Mouse (Mus musculus) gastrocnemius, postnatal 4 days (tissue): ENCODE measurements at regions not wholly inside any gene's neighbourhood (a gene's known extent, or its start where the extent isn't known, plus 50 kb on each side); places are given as distances from the start of the nearest gene placed in this dataset.
"Not testable (repeated sequence)": the region's sequence is repeated elsewhere in the genome, so short reads cannot be mapped to it uniquely, and the experiment has no call there.

Experiments used
- DNase-seq, 2 experiments: peaks; one replicate each; pipeline ENCODE4 v3.0.0; 2021 to 2022; ENCODE audit warnings: low spot score in 2 of 2, mixed read lengths in 2 of 2

- no peak for DNase-seq
Measured at GRCm38 (mm10) chr17:26335551-26335950, 79.1 kb upstream of the Neurl1b start.

- DNase-seq = no peak
Measured at GRCm38 (mm10) chr17:26336011-26336410, 78.6 kb upstream of the Neurl1b start.

GRCm38 (mm10) chr17:26337106-26337505, 77.5 kb upstream of the Neurl1b start:
- DNase-seq = no peak

GRCm38 (mm10) chr17:26345436-26345835, 69.2 kb upstream of the Neurl1b start:
- not testable (repeated sequence) for DNase-seq

- DNase-seq = no peak
Measured at GRCm38 (mm10) chr17:26348116-26348515, 66.5 kb upstream of the Neurl1b start.

DNA sequence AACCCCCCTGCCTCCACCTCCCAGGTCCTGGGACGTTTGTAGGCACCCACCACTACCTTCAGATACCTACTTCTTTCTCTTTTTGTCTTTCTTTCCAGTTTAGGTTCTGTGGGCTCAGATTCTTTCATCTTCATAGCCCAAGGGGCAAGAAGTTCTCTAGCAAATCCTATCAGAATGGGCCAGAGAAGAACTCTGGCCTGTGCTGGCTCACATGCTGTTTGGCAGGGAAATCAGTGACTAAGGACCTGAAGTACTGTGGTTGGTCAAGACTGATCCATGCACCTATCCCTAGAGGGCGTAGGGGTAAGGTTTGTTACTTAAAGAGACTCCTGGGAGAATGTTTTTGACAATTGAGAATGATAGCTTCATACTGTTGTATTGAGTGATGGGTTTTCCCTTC, 64.9 kb upstream of the Neurl1b start:
- no peak for DNase-seq

- no peak for DNase-seq
Measured at GRCm38 (mm10) chr17:26350216-26350615, 64.4 kb upstream of the Neurl1b start.

DNA sequence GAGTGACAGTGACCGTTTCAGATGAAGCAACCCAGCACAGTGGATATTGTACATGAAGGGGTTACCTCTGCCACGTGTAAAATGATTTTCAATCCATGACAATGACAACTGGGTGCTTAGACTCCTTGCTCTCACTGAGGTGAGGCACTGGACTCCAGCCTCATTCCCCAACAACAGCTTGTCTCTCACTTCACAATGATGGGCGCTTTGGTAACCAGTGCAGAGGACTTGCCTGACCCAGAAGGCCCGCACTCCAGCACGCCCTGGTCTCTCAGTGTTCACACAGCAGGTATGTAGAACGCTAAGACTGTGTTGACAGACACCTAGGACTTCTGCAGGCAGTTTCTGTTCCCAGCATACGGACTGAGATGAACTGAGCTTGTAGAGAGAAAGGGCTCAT, 62.6 kb upstream of the Neurl1b start:
- DNase-seq = no peak

GRCm38 (mm10) chr17:26352712-26353111, 61.9 kb upstream of the Neurl1b start:
- DNase-seq = no peak

GRCm38 (mm10) chr17:26354431-26354830, 60.2 kb upstream of the Neurl1b start:
- DNase-seq = no peak

GRCm38 (mm10) chr17:26355301-26355700, 59.3 kb upstream of the Neurl1b start:
- peak in 1 of 2 experiments; percentile 5 for DNase-seq

GRCm38 (mm10) chr17:26356906-26357305, 57.7 kb upstream of the Neurl1b start:
- DNase-seq = peak in 1 of 2 experiments; percentile 6

GRCm38 (mm10) chr17:26357784-26358183, 56.8 kb upstream of the Neurl1b start:
- DNase-seq = peak in 1 of 2 experiments; percentile 17

GRCm38 (mm10) chr17:26360711-26361110, 53.9 kb upstream of the Neurl1b start:
- DNase-seq = no peak

- no peak for DNase-seq
Measured at GRCm38 (mm10) chr17:26361420-26361819, 53.2 kb upstream of the Neurl1b start.

DNA sequence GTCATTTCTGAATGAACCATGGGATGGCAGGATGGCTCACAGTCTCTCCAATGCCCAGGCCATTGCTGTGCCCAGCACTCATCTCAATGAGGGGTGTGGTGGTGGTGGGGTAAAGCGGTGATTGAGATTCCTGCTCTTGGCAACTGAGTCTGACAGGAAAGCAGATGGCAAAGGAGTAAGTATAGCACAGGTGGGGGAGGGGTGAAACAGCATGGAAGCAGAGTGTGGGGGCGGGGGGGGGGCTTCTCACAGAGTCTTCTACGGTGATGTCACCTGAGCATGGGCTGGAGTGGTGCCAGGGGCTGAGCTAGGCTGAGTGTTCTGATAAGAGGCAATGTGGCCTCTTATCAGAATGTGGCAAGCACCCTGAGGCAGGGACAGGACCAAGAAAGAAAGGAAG, 52.6 kb upstream of the Neurl1b start:
- no peak for DNase-seq

- DNase-seq = no peak
Measured at GRCm38 (mm10) chr17:26362586-26363361, 51.9 kb upstream of the Neurl1b start.

DNA sequence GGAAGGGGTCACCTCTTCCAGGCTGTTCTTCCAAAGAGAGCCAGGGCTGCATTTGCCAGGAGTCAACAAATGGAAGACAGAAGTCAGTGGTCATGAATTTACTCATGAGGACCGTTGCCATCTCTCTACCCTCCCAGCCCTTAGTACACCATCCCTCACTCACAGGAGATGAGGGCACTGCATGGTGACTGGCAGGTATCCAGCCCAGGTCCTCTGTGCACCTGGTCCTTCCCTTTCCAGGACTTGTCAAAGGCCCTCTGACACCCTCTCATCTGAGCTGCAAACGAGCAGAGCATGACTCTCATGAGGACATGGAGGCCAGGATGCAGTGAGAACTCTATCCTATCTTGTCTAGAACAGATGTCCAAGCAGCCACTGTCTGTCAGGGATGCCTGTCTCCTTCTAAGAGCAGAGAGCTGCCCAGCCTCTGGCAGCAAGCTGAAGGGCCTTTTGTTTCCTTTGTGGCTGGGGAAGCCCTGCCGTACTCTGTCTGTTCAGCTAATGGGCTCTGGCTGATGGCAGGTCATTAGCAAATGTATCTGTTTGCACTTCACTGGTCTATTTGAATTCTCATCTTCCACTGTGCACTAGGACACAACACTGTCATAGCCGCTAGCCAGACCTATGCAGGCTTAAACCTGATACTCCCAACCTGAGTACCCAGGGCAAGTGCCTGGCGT, 50.6 kb upstream of the Neurl1b start:
- no peak for DNase-seq
